Mouse (Mus musculus) thymus, adult 18-20 months (tissue): Measurements from ENCODE around the gene Jagn1.
A peak's percentile ranks its signal among the peaks of the same experiment; 100 is the strongest.

ENCODE experiments used
- DNase-seq, 2 experiments: peaks; one replicate each; pipeline ENCODE4 v3.0.0; 2022; ENCODE audit warnings: mixed read lengths in 2 of 2

Gene Jagn1

GRCm38 (mm10) chr6:113477353-113477752 lies 35.0 kb downstream of the Jagn1 start:
- no peak for DNase-seq

GRCm38 (mm10) chr6:113478906-113479305 lies 36.5 kb downstream of the Jagn1 start:
- no peak for DNase-seq

- no peak for DNase-seq
These were observed 38.4 kb downstream of the Jagn1 start for GRCm38 (mm10) chr6:113480555-113481373.

GRCm38 (mm10) chr6:113482477-113483099 lies 40.2 kb downstream of the Jagn1 start:
- DNase-seq = peak in 1 of 2 experiments; percentile 27

- DNase-seq = peak; percentile 90 to 92
These were observed 40.8 kb downstream of the Jagn1 start, which contains the start of gene Creld1 for GRCm38 (mm10) chr6:113483100-113483615. Gene Creld1, plus strand, starts transcription at chr6:113483297.

- DNase-seq = no peak
These were observed 41.4 kb downstream of the Jagn1 start for GRCm38 (mm10) chr6:113483729-113484128.

- no peak for DNase-seq
These were observed 44.8 kb downstream of the Jagn1 start for GRCm38 (mm10) chr6:113487125-113487576.

- no peak for DNase-seq
These were observed 47.0 kb downstream of the Jagn1 start for GRCm38 (mm10) chr6:113489410-113489809.

GRCm38 (mm10) chr6:113492101-113492864 lies 49.9 kb downstream of the Jagn1 start:
- DNase-seq = no peak

GRCm38 (mm10) chr6:113494258-113494788 lies 52.0 kb downstream of the Jagn1 start:
- peak; percentile 71 to 73 for DNase-seq

- DNase-seq = no peak
These were observed 52.8 kb downstream of the Jagn1 start for GRCm38 (mm10) chr6:113495071-113495675.
